Mouse (Mus musculus): ENCODE measurements around the gene Gm17304. TPM values are rescaled to one million over a fixed set of nuclear protein-coding genes. Genes with fewer than 3 reads are reported as not detected.
A peak's percentile ranks its signal among the peaks of the same experiment; 100 is the strongest.

Gm17304 gene
- not detected in 2 replicates for polyA plus RNA-seq (2015; fragmentation: Nextera tagmentation; extraction: Ambion mirVana)

- Histone ChIP-seq H3K4me3 (no peak within 1 kb of the TSS), H3K9ac (no peak within 1 kb of the TSS), H3K4me1 (replicated peaks) (peaks cover 13% of the 10 kb centered on the region), H3K4me2 (no peak within 1 kb of the TSS), H3K36me3 (0 out of 2 replicates have a peak, but pooled peaks cover 5% of the 10 kb centered on the region), H3K27ac (replicated peaks) (no peak within 1 kb of the TSS), H3K9me3 (no peaks in the 10 kb centered on the region), H3K27me3 (no peaks in the 10 kb centered on the region)
- WGBS: 95% methylated on average over 4 of the region's 4 CpGs
- no peak for ATAC-seq (ENCODE audit: low read depth)
Measured at GRCm38 (mm10) chr5:106608798-106609197, at the start of gene Gm17304. TSS of gene Gm17304 (plus strand) at chr5:106609098.

- peaks cover 46% of the 10 kb centered on the region for H3K4me1 ChIP-seq (replicated peaks)
- peak overlapping the region; percentile 29 for H3K4me3 ChIP-seq
- peaks cover 96% of the 10 kb centered on the region for H3K27me3 ChIP-seq
- H3K9me3 ChIP-seq: no peaks in the 10 kb centered on the region
- H3K4me2 ChIP-seq: peak overlapping the region; percentile 61
- 2% methylated on average over 40 of the region's 40 CpGs for WGBS
- H3K27ac ChIP-seq (replicated peaks): peak overlapping the region; percentile 72
- no peaks in the 10 kb centered on the region for H3K36me3 ChIP-seq
- ATAC-seq (ENCODE audit: low read depth): peak; percentile 81
- H3K9ac ChIP-seq: peak overlapping the region; percentile 59
Measured at GRCm38 (mm10) chr5:106560631-106561498, 48.0 kb upstream of the Gm17304 start.

GRCm38 (mm10) chr5:106561499-106561822 is 47.4 kb upstream of the Gm17304 start:
- H3K9ac ChIP-seq: peak overlapping the region; percentile 59

GRCm38 (mm10) chr5:106566025-106566424 is 42.9 kb upstream of the Gm17304 start:
- Histone ChIP-seq H3K27me3 (peaks cover 98% of the 10 kb centered on the region), H3K4me3 (no peak overlapping the region), H3K4me1 (replicated peaks) (peaks cover 11% of the 10 kb centered on the region), H3K9ac (no peak overlapping the region), H3K36me3 (no peaks in the 10 kb centered on the region), H3K27ac (replicated peaks) (no peak overlapping the region), H3K4me2 (no peak overlapping the region), H3K9me3 (no peaks in the 10 kb centered on the region)
- ATAC-seq (ENCODE audit: low read depth): no peak
- 52% methylated on average over 6 of the region's 6 CpGs for WGBS

More at GRCm38 (mm10) chr5:106561499-106561822, 47.4 kb upstream of the Gm17304 start:
- Histone ChIP-seq H3K9me3 (no peaks in the 10 kb centered on the region), H3K36me3 (no peaks in the 10 kb centered on the region), H3K27me3 (peaks cover 99% of the 10 kb centered on the region), H3K27ac (replicated peaks) (peak overlapping the region; percentile 72), H3K4me2 (peak overlapping the region; percentile 61), H3K4me1 (replicated peaks) (peaks cover 48% of the 10 kb centered on the region), H3K4me3 (peak overlapping the region; percentile 29)
- WGBS: 11% methylated on average over 8 of the region's 8 CpGs
- 0 out of 2 replicates have a peak, but pooled peaks have one; percentile 14 for ATAC-seq (ENCODE audit: low read depth)

GRCm38 (mm10) chr5:106573742-106574559 is 34.9 kb upstream of the Gm17304 start:
- Histone ChIP-seq H3K4me1 (replicated peaks) (peaks cover 25% of the 10 kb centered on the region), H3K27ac (replicated peaks) (0 out of 2 replicates have a peak overlapping the region, but pooled peaks have one; percentile 23)

GRCm38 (mm10) chr5:106574560-106574946 is 34.3 kb upstream of the Gm17304 start:
- H3K4me2 ChIP-seq: peak overlapping the region; percentile 88
- no peaks in the 10 kb centered on the region for H3K36me3 ChIP-seq
- 0 out of 2 replicates have a peak overlapping the region, but pooled peaks have one; percentile 23 for H3K27ac ChIP-seq (replicated peaks)
- no peaks in the 10 kb centered on the region for H3K9me3 ChIP-seq
- H3K9ac ChIP-seq: peak overlapping the region; percentile 74
- H3K4me1 ChIP-seq (replicated peaks): peaks cover 25% of the 10 kb centered on the region
- peak overlapping the region; percentile 53 for H3K4me3 ChIP-seq
- ATAC-seq (ENCODE audit: low read depth): peak; percentile 89
- WGBS: under 1% methylated on average over 44 of the region's 45 CpGs
- H3K27me3 ChIP-seq: peaks cover 79% of the 10 kb centered on the region

More at GRCm38 (mm10) chr5:106573742-106574559, 34.9 kb upstream of the Gm17304 start:
- no peaks in the 10 kb centered on the region for H3K36me3 ChIP-seq
- peak overlapping the region; percentile 88 for H3K4me2 ChIP-seq
- peak overlapping the region; percentile 53 for H3K4me3 ChIP-seq
- ATAC-seq (ENCODE audit: low read depth): peak; percentile 74
- H3K9ac ChIP-seq: peak overlapping the region; percentile 74
- peaks cover 81% of the 10 kb centered on the region for H3K27me3 ChIP-seq
- WGBS: 5% methylated on average over 55 of the region's 55 CpGs
- H3K9me3 ChIP-seq: no peaks in the 10 kb centered on the region

GRCm38 (mm10) chr5:106575098-106575497 is 33.8 kb upstream of the Gm17304 start:
- peak overlapping the region; percentile 88 for H3K4me2 ChIP-seq
- H3K9me3 ChIP-seq: no peaks in the 10 kb centered on the region
- H3K36me3 ChIP-seq: no peaks in the 10 kb centered on the region
- peak overlapping the region; percentile 53 for H3K4me3 ChIP-seq
- H3K4me1 ChIP-seq (replicated peaks): peaks cover 25% of the 10 kb centered on the region
- H3K27me3 ChIP-seq: peaks cover 79% of the 10 kb centered on the region
- WGBS: 23% methylated on average over 4 of the region's 4 CpGs
- H3K9ac ChIP-seq: no peak overlapping the region
- H3K27ac ChIP-seq (replicated peaks): no peak overlapping the region
- ATAC-seq (ENCODE audit: low read depth): peak; percentile 19; the same call in 1 of the 2 replicates

- H3K4me3 ChIP-seq: no peak overlapping the region
- 38% methylated on average over 9 of the region's 9 CpGs for WGBS
- no peaks in the 10 kb centered on the region for H3K9me3 ChIP-seq
- H3K9ac ChIP-seq: no peak overlapping the region
- H3K4me1 ChIP-seq (replicated peaks): peaks cover 25% of the 10 kb centered on the region
- no peak overlapping the region for H3K27ac ChIP-seq (replicated peaks)
- no peak overlapping the region for H3K4me2 ChIP-seq
- no peaks in the 10 kb centered on the region for H3K36me3 ChIP-seq
- H3K27me3 ChIP-seq: peaks cover 83% of the 10 kb centered on the region
- 0 out of 2 replicates have a peak, but pooled peaks have one; percentile 58 for ATAC-seq (ENCODE audit: low read depth)
Measured at GRCm38 (mm10) chr5:106577237-106577888, 31.5 kb upstream of the Gm17304 start.

- Histone ChIP-seq H3K27me3 (peaks cover 51% of the 10 kb centered on the region), H3K9ac (no peak overlapping the region), H3K9me3 (no peaks in the 10 kb centered on the region), H3K4me1 (replicated peaks) (peaks cover 4% of the 10 kb centered on the region; the same call in 1 of the 2 replicates), H3K4me3 (no peak overlapping the region), H3K27ac (replicated peaks) (no peak overlapping the region), H3K4me2 (no peak overlapping the region), H3K36me3 (no peaks in the 10 kb centered on the region)
- WGBS: 83% methylated on average over 7 of the region's 7 CpGs
- no peak for ATAC-seq (ENCODE audit: low read depth)
Measured at GRCm38 (mm10) chr5:106580943-106581342, 28.0 kb upstream of the Gm17304 start.

GRCm38 (mm10) chr5:106589006-106589405 is 19.9 kb upstream of the Gm17304 start:
- no peak overlapping the region for H3K4me2 ChIP-seq
- H3K36me3 ChIP-seq: peaks cover 24% of the 10 kb centered on the region
- no peak overlapping the region for H3K9ac ChIP-seq
- no peaks in the 10 kb centered on the region for H3K27me3 ChIP-seq
- H3K27ac ChIP-seq (replicated peaks): no peak overlapping the region
- ATAC-seq (ENCODE audit: low read depth): no peak
- H3K4me3 ChIP-seq: no peak overlapping the region
- WGBS: 95% methylated on average over 9 of the region's 9 CpGs
- no peaks in the 10 kb centered on the region for H3K4me1 ChIP-seq (replicated peaks)
- H3K9me3 ChIP-seq: no peaks in the 10 kb centered on the region

GRCm38 (mm10) chr5:106589670-106590069 is 19.2 kb upstream of the Gm17304 start:
- no peak overlapping the region for H3K27ac ChIP-seq (replicated peaks)
- H3K27me3 ChIP-seq: no peaks in the 10 kb centered on the region
- no peak for ATAC-seq (ENCODE audit: low read depth)
- 94% methylated on average over 11 of the region's 11 CpGs for WGBS
- no peaks in the 10 kb centered on the region for H3K4me1 ChIP-seq (replicated peaks)
- no peak overlapping the region for H3K4me2 ChIP-seq
- no peaks in the 10 kb centered on the region for H3K9me3 ChIP-seq
- no peak overlapping the region for H3K9ac ChIP-seq
- H3K4me3 ChIP-seq: no peak overlapping the region
- H3K36me3 ChIP-seq: peaks cover 24% of the 10 kb centered on the region
